Mouse (Mus musculus) bone marrow, adult 2 months (tissue): ENCODE data around the gene Ifi35.

Source experiments
- CTCF ChIP-seq: fragments of 200-500 bp; IDR thresholded peaks from 2 replicates; pipeline ENCODE4 v1.5.1; 2011; ENCODE audit warnings: low read length, control low read depth; ENCODE audit not compliant: control insufficient read depth, insufficient read depth
- POLR2A ChIP-seq: fragments of 200-500 bp; IDR thresholded peaks from 2 replicates; pipeline ENCODE4 v1.6.1; 2011; ENCODE audit warnings: low read depth, mild to moderate bottlenecking, control low read depth, low read length, borderline replicate concordance; ENCODE audit not compliant: control insufficient read depth

- TF ChIP-seq POLR2A (peak; percentile 76; the same call in 1 of the 2 replicates), CTCF (peak; percentile 34; the same call in 1 of the 2 replicates)
Observed at GRCm38 (mm10) chr11:101424925-101425813, 23.0 kb upstream of the Ifi35 start, which contains the start of the genes Rundc1 and Ptges3l.
